Mouse (Mus musculus) bone marrow macrophage, adult 2 months (primary cell): ENCODE measurements around the gene Nt5c3b.

Experiments
- CTCF ChIP-seq: IDR thresholded peaks from 2 replicates; pipeline ENCODE4 v1.5.1; 2012; ENCODE audit warnings: low read depth, mild to moderate bottlenecking, low read length, moderate library complexity
- POLR2A ChIP-seq: IDR thresholded peaks from 2 replicates; pipeline ENCODE4 v1.6.1; 2012; ENCODE audit warnings: mild to moderate bottlenecking, low read depth, low read length, borderline replicate concordance

DNA sequence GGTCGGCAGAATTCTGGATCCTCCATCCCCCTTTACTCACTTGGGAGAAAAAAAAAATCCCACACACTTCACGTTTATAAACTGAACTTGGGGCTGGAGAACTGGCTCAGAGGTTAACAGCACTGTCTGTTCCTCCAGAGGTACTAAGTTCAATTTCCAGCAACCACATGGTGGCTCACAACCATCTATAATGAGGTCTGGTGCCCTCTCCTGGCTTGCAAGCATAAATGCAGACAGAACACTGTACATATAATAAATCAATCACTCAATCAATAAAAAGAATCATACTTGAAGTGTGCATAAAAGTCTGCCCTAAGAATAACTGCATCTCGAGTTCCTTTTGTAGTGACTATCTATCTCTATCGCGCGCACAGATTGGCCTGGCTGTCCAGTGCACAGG lies 49.3 kb upstream of the Nt5c3b start:
- TF ChIP-seq CTCF (no peak), POLR2A (no peak)
